Mouse (Mus musculus) v-Abl transformed pro-B cells (cell line): ENCODE results near the gene Myh7b.

ENCODE experiments used
- in situ Hi-C, 2 experiments: fragments of 400-800 bp; cut with MboI; formaldehyde crosslinking; loops; one replicate each; pipeline ENCODE4 v1.15.1; 2025; ENCODE audit not compliant: unreplicated experiment in 2 of 2

Gene Myh7b

DNA sequence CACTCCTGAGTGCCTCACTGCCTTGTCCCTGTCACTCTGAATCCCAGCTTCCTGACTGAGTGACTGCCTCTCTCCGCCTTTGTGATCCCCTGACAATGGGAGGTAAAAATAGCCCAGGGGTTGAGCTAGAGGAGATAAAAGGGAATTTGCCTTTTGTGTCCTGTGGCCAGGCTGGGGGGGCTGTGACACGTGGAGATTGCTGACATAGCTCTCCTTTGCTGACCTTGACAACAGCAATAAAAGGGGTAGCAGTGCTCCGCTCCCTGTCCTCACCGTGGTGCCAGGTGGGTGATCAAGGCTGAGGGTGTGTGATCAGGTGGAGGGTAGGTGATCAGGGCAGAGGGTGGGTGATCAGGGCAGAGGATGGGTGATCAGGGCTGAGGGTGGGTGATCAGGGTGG, at the start of gene Myh7b:
Gene Myh7b (plus strand): TSS at position 235 of the 400 bp plus-strand sequence.
- in situ Hi-C loops: no loop called here

DNA sequence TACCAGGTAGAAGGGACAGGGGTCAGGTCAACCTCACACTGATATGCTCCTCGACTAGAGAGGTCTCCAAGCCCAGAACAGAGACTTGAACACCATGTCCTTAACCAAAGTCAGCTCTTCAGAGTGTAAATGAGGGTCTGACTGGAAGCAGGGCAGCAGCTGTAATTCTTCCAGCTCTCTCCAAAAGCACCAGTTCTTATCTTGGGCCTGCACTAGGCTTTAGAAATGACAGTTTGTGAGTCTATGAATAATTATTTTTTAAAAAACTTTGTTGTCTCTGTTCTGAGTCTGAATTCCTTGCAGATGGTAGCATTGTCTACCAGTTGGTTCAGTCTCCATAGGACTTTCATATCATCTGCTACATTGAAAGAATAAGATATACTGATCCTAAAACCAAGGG, 48.8 kb upstream of the Myh7b start:
- in situ Hi-C loops: no loop called here

DNA sequence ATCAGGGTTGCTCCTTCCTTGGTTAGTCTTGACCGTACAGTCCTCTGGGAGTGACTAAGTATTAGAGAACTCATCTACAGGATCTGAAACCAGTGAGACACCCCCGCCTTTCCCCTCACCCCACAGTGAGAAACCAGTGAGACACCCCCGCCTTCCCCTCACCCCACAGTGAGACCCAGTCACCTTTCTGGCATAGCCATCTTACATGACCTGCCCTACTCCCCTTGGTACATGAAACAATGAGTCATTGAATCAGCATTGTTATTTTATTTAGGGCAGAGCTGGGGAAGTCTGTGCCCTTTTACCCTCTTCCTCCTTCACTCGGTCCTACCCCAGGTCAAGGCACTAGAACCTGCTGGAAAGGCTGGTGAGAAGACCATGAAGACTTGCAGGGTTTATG, 48.1 kb upstream of the Myh7b start:
- in situ Hi-C loops: no loop called here

DNA sequence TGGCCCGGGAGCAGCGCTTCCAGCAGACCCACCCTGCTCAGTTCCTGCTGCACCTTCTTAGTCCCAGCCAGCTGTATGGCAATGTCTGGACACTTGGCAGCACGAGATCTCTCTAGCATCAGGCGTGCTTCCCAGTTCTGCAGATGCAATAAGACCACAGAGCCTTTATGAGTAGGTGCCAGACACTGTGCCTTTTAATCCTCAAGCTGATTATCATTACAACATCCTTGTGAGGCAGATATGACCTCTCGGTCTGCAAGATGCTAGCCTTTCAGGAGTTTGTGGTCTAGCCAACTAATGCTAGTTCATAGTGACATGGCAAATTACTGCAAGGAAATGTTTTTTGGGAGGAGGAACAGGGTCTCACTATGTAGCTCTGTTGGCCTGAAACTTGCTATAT, 43.3 kb upstream of the Myh7b start:
- in situ Hi-C loops: no loop called here

DNA sequence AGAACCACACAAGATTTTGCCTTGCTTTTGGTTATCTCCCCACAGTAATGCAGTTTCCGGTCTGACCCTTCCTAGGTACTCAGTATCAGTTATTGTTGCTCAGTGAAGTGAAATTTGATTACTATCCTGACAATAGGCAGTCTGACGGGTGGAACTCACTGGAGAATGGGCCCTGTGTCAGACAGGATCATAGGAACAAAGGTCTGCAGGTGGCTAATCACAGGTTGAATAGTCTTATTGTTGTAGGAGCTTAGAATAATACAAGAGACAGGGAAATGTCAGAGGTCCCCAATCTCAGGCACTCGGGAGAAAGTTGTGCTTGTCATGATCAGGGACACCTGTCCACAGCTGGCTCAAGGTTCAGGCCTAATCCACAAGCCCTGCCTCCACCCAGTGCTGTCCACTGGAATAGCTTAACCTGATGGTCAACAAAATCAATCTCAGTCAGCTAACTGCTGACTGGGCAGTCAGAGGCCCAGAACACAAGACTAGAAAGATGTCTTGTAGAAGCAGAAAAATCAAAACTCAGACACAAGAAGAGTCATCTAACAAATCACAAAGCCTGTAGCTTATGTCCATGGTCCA, 41.7 kb upstream of the Myh7b start:
- in situ Hi-C loops: no loop called here

DNA sequence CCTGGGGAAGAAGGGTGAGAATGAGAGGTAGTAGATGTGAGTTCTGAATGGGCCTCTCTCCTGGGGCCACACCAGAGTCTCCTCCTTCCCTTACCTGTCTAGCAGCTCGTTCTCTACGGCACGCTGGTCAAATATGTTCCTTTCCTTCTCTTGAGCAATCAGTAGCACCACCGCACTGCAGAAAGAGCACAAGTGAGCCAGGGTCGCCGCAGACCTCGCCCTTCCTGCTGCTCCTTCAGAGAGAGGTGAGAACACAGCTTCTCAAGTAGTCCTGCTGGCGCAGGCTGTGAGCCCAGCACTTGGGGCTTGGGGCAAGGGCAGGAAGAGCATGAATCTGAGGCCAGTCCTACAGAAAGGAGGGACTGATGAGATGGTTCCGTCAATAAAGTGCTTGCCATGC, 38.0 kb upstream of the Myh7b start:
- in situ Hi-C loops: no loop called here

DNA sequence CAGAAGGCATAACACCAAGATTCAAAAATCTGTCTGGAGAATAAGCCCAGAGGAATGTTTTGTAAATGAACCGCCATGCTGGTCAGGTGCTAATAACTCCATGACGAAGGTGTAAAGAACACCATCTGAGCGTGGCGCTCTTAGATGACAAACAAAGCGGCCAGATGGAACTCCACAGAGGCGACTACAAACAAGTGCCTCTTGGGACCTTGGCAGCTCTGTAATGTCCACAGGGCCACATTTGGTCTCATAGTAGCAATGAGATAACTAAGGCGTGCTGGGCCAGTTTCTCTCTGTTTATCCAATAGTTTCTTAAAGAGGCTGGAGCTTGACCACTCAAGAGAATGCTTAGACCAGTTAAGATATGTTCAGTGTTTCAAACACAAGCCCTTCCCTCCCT, 37.0 kb upstream of the Myh7b start:
- in situ Hi-C loops: no loop called here

DNA sequence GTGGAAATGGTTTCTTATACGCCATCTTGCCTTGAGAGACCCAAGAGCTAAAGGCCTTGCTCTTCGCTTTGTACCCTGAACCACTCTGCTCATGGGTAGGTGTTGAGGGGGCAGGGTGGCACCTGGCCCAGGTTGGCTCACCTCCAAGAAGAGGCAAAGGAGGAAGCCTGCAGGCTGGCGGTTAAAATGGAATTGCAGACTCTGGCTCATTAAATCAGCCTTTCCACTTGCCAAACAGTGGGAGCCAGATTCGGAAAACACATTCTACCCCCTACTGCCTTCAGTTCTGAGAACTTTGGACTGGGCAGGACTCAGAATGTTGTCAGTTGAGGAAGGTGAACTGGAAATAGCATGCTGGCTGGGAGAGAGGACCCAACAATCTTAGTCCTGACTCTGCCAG, 36.3 kb upstream of the Myh7b start:
- in situ Hi-C loops: no loop called here

DNA sequence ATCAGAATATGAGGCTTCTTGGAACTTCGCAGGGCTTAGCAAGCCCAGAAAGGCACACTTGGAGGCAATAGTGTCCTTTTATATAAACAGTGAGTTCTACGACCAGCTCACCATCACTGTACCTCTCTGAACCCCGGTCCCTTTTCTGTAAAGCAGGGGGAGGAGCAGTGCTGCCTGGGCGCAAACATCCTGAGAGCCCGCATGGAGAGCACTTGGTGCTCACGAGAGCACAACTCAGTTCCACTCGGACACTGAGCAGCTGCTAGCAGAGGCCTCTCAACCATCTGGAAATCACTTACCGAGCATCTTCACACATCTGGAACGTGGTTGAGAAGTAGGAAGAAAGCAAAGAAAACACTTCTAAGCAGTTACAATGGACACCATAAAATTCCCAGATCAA, 34.4 kb upstream of the Myh7b start:
- in situ Hi-C loops: no loop called here

DNA sequence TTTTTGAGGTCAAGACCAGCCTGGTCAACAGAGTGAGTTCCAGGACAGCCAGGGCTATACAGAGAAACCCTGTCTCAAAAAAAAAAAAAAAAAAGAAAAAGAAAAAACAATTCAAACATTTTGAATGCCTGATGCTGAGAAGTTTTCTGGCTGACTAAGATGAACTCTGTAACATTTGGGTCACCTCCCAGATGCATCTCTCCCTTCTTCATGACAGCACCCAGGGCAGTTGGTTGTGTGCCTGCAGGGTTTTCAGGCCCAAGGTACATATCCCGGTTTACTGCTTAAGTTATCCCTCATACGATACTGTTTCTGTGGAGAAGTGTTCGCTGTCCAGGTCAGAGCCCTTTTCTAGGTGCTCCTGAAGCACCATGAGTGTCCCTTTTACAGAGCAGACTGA, 30.7 kb upstream of the Myh7b start:
- in situ Hi-C loops: loop anchor here in 1 of 2 experiments (5.0 kb wide), 1 partner anchor 63 kb away; the partner anchor contains the start of genes Acss2 and Ggt7

DNA sequence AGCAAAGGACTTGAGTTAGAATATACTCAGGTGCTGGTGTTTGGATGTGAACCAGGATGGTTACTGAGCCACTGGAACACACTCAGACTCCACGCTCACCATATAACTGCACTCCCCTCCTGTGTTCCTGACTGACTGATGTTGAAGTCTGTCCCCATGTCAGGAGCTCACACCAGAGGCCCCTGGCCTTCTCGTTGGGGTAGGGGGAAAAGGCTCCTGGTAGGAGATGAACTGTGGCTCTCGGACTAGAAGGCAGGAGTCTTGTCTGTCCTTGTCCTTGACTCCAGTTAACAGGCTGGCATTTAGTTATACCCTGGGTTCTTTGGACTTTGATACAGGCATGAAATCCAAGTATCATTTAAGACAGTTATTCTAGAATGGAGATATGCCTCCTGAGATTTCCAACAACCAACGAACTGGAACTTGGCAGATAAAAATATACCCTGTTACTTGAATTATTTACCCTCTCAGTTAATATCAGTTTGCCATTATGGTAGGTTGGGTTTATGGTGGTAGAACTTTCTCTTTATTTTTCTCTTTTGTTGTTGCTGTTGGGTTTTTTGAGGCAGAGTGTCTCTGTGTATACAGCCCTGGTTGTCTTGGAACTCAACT, 28.5 kb upstream of the Myh7b start:
- in situ Hi-C loops: loop anchor here in 1 of 2 experiments (5.0 kb wide), 1 partner anchor 65 kb away; the partner anchor contains the start of genes Acss2 and Ggt7

DNA sequence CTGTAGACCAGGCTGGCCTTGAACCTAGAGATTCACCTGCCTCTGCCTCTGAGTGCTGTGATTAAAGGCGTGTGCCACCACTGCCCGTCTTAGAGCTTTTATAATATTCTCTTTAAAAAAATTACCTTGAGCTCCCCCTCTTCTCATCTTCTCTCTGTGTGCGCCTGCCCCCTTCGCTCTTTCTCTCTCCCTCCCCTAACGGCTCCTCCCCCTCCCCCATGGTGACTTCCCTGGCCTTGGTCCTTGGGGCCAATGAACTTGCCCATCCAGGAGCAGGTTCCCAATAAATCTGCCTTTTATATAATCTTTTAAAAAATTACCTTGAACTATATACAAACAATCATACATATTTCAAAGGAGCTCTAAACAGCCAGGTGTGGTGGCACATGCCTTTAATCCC, 28.0 kb upstream of the Myh7b start:
- in situ Hi-C loops: loop anchor here in 1 of 2 experiments (5.0 kb wide), 1 partner anchor 66 kb away; the partner anchor contains the start of genes Acss2 and Ggt7

DNA sequence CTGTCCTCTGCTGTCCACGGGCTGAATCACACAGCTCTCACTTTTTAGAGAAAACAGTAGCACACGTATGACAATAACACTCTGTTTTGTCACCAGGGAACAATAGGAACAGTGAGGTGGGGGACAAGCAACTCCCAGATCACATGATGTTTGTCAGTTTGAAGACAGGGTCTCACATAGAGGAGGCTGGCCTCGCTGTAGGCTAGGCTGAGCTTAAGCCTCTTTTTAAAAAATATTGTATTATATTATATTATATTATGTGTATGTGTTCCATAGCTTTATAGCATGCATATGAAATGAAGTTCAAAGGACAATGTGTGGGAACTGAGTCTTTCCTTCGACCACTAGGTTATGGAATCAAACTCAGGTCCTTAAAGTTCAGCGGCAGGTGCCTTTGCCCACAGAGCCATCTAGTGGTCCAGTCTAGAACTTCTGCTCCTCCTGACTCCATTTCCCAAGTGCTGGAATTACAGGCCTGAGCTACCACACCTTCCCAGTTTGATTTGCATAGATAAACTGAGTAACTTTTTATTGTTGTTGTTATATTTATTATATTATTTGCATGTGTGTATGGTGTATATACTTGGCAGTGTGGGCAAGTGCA, 27.0 kb upstream of the Myh7b start:
- in situ Hi-C loops: loop anchor here in 1 of 2 experiments (5.0 kb wide), 1 partner anchor 67 kb away; the partner anchor contains the start of genes Acss2 and Ggt7

DNA sequence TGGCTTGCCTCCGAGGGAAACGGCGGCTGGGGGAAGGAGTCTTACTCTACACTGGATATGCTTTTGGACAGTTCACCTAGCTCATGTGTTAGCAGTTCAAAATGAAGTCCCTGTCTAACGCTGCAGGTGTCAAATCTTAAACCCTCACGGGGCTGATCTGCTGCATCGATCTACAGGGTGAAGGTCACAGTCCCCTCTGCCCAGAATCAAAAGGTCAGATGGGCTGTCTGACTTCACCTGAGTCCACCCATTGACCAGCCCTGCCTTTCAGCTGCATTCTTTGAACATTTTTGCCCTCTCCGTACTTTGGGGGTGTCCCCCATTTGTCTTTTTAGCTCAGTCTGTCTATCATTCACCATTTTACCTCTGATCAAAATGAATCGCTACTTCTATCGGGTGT, 25.9 kb upstream of the Myh7b start:
- in situ Hi-C loops: no loop called here

DNA sequence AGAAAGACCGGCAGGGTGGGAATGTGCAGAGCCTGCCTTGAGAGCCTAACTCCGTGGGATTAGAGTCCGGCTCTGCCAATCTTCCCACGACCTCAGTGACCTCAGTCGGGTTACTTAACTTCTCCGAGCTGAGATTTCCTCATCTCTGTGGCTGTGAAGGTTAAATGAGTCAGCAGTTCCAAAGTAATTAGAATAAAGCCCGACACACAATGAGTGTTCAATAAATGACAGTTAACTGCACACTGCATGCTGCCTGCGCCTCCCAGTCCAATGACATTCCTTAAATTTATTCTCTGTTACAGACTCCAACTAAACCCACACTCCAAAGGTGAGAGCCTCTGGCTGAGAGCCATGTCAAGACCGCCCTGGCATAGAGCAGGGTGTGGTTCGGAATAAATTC, 25.5 kb upstream of the Myh7b start:
- in situ Hi-C loops: no loop called here

DNA sequence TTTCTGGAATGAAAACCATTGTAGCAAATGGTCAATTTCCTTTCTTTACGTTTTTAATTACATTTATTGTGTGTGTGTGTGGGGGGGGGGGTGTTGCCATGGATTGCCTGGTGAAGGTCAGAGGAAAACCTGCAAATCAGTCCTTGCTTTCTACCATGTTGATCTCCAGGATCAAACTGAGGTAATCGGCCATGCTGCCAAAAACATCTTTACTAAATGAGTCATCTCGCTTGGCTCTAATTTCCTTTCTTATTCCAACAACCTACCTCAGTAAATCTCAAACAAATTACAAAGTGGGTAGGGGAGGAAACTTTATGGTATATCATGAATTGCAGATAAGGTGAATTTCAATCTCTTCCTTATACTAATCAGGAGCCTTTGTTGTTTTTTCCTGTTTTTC, 22.9 kb upstream of the Myh7b start:
- in situ Hi-C loops: no loop called here

DNA sequence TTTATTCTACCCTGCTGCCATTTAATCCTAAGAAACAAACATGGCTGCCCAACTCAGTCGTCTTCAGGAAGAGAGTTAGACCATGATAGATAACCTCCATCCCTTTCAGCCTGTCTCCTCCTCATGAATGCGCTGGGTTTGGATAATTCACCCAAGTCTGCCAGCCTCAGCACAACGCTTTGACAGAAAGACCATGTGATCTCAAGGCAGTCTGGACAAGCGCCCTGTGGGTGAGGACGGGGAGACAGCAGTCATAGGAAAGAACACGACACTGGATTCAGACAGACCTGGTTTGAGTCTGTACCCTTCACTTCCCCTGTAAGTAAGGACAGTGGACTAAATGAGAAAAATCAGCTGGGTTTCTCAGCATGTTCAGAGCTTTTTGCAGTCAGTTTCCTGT, 21.5 kb upstream of the Myh7b start:
- in situ Hi-C loops: no loop called here

DNA sequence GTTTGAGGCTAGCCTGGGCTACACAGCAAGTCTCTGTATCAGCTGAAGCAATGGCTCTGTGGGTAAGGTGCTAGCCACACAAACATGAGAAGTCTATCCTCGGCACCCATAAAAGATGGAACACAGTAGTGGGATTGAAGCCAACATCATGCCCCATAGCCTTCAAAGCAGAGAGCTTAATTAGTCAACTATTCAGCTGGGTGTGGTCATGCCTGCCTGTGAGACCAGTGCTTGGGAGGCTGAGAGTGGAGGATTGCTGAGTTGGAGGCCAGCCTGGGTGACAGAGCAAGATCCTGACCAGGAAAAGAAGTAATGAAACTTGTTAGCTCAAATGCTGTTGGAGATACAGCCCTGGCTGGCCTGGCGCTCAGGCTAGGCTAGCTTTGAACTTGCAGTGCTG, 20.1 kb upstream of the Myh7b start:
- in situ Hi-C loops: loop anchor here in 1 of 2 experiments (5.0 to 10.0 kb wide), 2 partner anchors 74 to 516 kb away; partner anchors contain the start of genes Acss2, Ahcy and Ggt7

DNA sequence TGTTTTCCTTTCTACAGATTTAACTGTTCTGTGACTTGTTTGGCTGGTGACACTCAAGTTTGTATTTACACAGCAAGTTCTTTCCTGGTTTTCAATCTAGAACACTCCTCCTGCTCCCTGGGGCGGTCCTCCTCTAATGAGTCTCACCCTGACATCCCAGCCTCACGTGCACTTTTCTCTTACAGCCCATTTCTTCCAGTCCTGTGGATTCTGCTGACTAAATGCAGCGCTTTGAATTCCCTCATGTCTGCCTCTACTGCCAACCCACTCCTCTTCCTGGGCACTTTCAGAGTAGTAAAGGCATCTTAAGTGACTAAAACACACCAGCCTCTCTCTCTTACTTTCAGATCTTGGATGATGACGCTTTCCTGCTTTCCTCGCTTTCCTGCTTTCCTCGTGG, 19.3 kb upstream of the Myh7b start:
- in situ Hi-C loops: loop anchor here in 1 of 2 experiments (5.0 to 10.0 kb wide), 2 partner anchors 74 to 517 kb away; partner anchors contain the start of genes Acss2, Ahcy and Ggt7

DNA sequence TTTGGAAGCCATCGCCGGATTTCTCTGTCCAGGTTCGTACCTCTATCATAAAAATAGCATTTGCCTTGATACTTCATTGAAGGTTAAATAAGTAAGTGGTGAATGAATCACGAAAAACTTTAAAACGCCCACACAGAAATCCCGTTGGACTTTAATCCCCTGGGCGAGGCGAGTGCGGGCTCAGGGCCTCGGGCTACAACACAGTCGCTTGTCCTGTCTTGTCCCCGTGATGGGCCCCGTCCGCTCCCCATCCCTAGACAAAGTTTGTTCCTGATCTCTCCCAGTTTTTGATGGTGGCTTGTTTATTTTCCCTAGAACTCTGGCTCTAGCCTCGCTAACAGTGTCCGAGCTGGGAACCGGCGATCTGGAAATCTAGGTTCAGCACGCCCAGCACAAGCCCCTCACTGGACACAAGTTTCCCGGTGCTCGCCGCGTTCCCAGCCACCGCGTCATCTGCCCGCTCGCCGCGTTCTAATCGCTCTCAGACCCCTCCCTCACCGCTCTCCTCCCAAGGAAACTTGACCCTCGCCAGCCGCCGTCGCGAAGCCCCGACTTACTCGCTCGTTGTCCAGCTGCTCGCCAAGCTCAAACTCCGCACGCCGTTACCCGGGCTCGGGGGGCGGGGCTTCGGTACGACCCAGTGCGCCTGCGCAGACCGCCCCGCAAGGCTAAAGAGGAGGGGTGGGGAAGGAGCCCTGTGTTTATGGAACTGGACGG, 18.7 kb upstream of the Myh7b start, which contains the start of gene Gss:
Gene Gss (minus strand): TSS at position 674 of the 717 bp plus-strand sequence.
- in situ Hi-C loops: loop anchor here in 1 of 2 experiments (5.0 to 10.0 kb wide), 2 partner anchors 75 to 517 kb away; partner anchors contain the start of genes Acss2, Ahcy and Ggt7

DNA sequence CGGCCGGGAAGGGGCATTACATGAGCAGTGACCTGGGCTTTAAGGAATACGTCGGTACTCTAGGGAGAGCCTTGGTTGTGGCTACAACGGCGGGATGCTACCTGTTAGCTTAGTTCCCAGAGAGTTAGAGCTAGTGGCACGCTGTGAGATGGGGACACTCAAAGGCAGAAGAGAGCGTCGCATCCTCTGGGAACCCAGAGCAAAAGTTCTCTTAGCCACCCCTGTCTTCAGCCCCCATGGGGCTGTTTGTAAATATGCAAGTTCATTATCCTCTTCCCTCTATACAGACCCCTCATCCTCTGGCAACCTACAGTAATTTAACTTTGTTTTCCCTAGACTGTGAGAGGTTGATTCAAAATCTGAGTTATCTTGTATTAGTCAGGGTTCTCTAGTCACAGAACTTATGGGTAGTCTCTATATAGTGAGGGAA, 18.1 kb upstream of the Myh7b start:
- in situ Hi-C loops: loop anchor here in 1 of 2 experiments (5.0 to 10.0 kb wide), 2 partner anchors 76 to 518 kb away; partner anchors contain the start of genes Acss2, Ahcy and Ggt7
